ENCODE assay signal across 37 mouse cellular contexts in genomic region chr4:133958884-133959283, GRCm38 (mm10). TPM values are rescaled to one million over a fixed set of nuclear protein-coding genes. Genes with fewer than 3 reads are reported as not detected.
"Had no signal": no experiment of that assay in that cellular context is flagged by ENCODE, and none has a peak within 500 bp of the region (broad histone marks: within the 10 kb centered on the region; RNA-seq: fewer than 3 reads in every experiment).

No protein-coding gene starts in this region.

- H3K4me2 ChIP-seq: heart, embryonic 12.5 days; hindbrain, embryonic 12.5 days; hindbrain, embryonic 14.5 days; intestine, embryonic 15.5 days; kidney, embryonic 15.5 days; limb, embryonic 13.5 days; limb, embryonic 15.5 days; liver, embryonic 12.5 days had no signal

- H3K9me3 ChIP-seq: heart, embryonic 12.5 days; hindbrain, embryonic 10.5 days; hindbrain, embryonic 12.5 days; intestine, embryonic 15.5 days; kidney, embryonic 15.5 days; limb, embryonic 13.5 days; limb, embryonic 15.5 days; liver, embryonic 12.5 days had no signal

- H3K4me1 ChIP-seq: heart, embryonic 12.5 days; hindbrain, embryonic 10.5 days; hindbrain, embryonic 12.5 days; intestine, embryonic 15.5 days; kidney, embryonic 15.5 days; limb, embryonic 13.5 days; limb, embryonic 15.5 days had no signal

- H3K27me3 ChIP-seq: heart, embryonic 12.5 days; hindbrain, embryonic 12.5 days; intestine, embryonic 15.5 days; kidney, embryonic 15.5 days; limb, embryonic 13.5 days; limb, embryonic 15.5 days; liver, embryonic 12.5 days had no signal

- DNase-seq: gastrocnemius, adult 2 months; gastrocnemius, postnatal 10 days; gastrocnemius, postnatal 25 days; heart, postnatal 10 days; heart, postnatal 4 days; kidney, adult 2 months; kidney, adult 9 months; kidney, postnatal 14 days; kidney, postnatal 36 days; layer of hippocampus, adult 9-11 months; layer of hippocampus, postnatal 36 days had no signal

- ATAC-seq: hindbrain, embryonic 16.5 days; inflammation-experienced regulatory T-cells, adult 6 months; intestine, embryonic 15.5 days; intestine, postnatal 0 days; liver, embryonic 12.5 days had no signal

- H3K4me3 ChIP-seq: gastrocnemius, adult 2 months; heart, embryonic 12.5 days; hindbrain, embryonic 10.5 days; hindbrain, embryonic 12.5 days; intestine, embryonic 15.5 days; kidney, embryonic 15.5 days; limb, embryonic 13.5 days; limb, embryonic 15.5 days; liver, embryonic 12.5 days had no signal

- H3K9ac ChIP-seq: heart, embryonic 12.5 days; hindbrain, embryonic 12.5 days; hindbrain, embryonic 14.5 days; intestine, embryonic 15.5 days; kidney, embryonic 15.5 days; limb, embryonic 13.5 days; limb, embryonic 15.5 days; liver, embryonic 12.5 days; liver, embryonic 14.5 days had no signal

- H3K27ac ChIP-seq: gastrocnemius, adult 2 months; hindbrain, embryonic 10.5 days; hindbrain, embryonic 12.5 days; hindbrain, embryonic 14.5 days; intestine, embryonic 15.5 days; kidney, embryonic 15.5 days; kidney, postnatal 0 days; limb, embryonic 13.5 days; limb, embryonic 15.5 days; liver, embryonic 12.5 days; liver, embryonic 14.5 days had no signal

RNA-seq across cellular contexts. Expression of gene Lin28a, which starts 59.8 kb away (rescaled TPM):
- total RNA-seq: heart, postnatal 10 days; heart, postnatal 25 days; layer of hippocampus, adult 18-20 months; layer of hippocampus, adult 8-10 months; layer of hippocampus, postnatal 14 days; layer of hippocampus, postnatal 36 days; left cerebral cortex, adult 18-20 months; left cerebral cortex, adult 8-10 months; left cerebral cortex, postnatal 10 days; left cerebral cortex, postnatal 25 days; left cerebral cortex, postnatal 4 days; liver, adult 2 months had no signal
- polyA plus RNA-seq: heart, embryonic 16.5 days; intestine, postnatal 0 days; kidney, adult 2 months; kidney, postnatal 0 days; large intestine, adult 2 months; limb, embryonic 15.5 days; liver, adult 2 months had no signal
